Mouse (Mus musculus): ENCODE data around the gene Pmis2. TPM values are rescaled to one million over a fixed set of nuclear protein-coding genes. Genes with fewer than 3 reads are reported as not detected.
A peak's percentile ranks its signal among the peaks of the same experiment; 100 is the strongest.

Gene Pmis2
- polyA plus RNA-seq, 1 experiment from 2014 or later: not detected

DNA sequence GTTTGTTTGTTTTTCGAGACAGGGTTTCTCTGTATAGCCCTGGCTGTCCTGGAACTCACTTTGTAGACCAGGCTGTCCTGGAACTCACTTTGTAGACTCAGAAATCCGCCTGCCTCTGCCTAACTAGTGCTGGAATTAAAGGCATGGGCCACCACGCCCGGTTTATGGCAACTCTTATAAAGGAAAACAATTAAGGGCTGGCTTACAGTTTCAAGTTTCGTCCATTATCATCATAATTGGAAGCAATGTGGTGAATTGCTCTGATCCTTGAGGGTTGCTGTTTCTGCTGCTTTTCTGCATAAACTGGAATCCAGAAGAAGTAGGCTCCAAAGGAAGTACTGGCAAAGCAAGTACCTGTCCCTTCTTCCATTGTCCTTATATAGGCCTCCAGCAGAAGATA is 44.8 kb downstream of the Pmis2 start:
- H3K27me3 ChIP-seq (replicated peaks): no peaks in the 10 kb centered on the region
- no peak for ATAC-seq
- H3K9ac ChIP-seq: no peak overlapping the region
- no peak overlapping the region for H3K4me2 ChIP-seq (replicated peaks)
- H3K4me3 ChIP-seq (replicated peaks): no peak overlapping the region
- no peak overlapping the region for H3K27ac ChIP-seq
- WGBS: 84% methylated on average over 5 of the region's 5 CpGs
- H3K36me3 ChIP-seq: peaks cover 16% of the 10 kb centered on the region
- no peaks in the 10 kb centered on the region for H3K9me3 ChIP-seq
- H3K4me1 ChIP-seq (replicated peaks): peaks cover 7% of the 10 kb centered on the region; the same call in 1 of the 2 replicates

DNA sequence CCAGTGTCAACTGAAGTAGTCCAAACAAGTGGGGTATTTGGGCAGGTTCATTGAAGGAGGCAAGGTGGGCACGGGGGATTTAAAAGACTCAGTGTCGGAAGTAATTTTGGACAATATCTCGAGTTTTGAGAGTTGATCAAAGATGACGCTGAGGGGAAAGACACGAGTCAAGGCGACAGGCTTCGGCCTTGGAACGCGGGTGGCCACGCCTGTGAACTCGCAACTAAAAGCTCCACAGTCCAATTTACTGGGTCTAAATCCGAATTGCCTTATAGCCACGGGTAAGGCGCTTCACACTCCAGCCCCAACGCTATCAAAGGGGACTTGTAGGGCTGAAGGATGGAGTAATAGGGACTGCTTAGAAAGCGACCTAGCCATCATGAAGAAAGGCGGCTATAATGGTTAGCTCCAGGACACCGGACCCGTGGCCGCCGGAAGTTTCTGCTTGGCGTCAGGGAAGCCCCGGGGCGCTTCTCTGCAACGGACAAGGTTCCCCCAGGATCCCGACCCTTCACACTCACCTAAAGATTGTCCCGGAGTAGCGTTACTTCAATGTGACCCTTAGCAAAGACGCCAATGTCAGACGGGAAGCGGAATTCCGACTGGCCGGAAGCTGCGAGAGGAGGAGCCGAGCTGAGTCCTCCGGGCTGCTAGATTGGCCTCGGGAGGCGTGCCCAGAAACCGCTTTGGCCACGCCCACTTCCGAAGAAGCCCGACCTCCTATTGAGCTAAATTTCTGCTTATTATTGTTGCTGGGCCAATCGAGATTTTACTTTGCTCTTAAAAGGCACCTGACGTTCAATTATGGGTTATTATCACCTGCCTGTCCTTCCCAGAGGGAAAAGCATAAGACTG is 45.6 kb downstream of the Pmis2 start, which contains the start of gene Cox6b1:
Gene Cox6b1 (minus strand): TSS at position 622 of the 855 bp plus-strand sequence.
- Histone ChIP-seq H3K4me2 (replicated peaks) (peak within 1 kb of the TSS; percentile 62), H3K27ac (no peak within 1 kb of the TSS), H3K9ac (peak within 1 kb of the TSS; percentile 72), H3K4me3 (replicated peaks) (peak within 1 kb of the TSS; percentile 69), H3K36me3 (peaks cover 16% of the 10 kb centered on the region), H3K4me1 (replicated peaks) (peaks cover 7% of the 10 kb centered on the region; the same call in 1 of the 2 replicates), H3K27me3 (replicated peaks) (no peaks in the 10 kb centered on the region), H3K9me3 (no peaks in the 10 kb centered on the region)
- 2% methylated on average over 44 of the region's 44 CpGs for WGBS
- ATAC-seq: peak; percentile 98

Other genes with a start within 250 kb of the Pmis2 start
- 2.1 and 2.4 TPM in 2 replicates for gene Nfkbid, start 249.9 kb downstream of the Pmis2 start, polyA plus RNA-seq (2015; fragmentation: Nextera tagmentation; extraction: Ambion mirVana)
- gene Aplp1, start 226.1 kb downstream of the Pmis2 start, polyA plus RNA-seq (2015; fragmentation: Nextera tagmentation; extraction: Ambion mirVana): 39.0 and 40.8 TPM in 2 replicates
- 2.0 and 3.0 TPM in 2 replicates for gene Kirrel2, start 213.9 kb downstream of the Pmis2 start, polyA plus RNA-seq (2015; fragmentation: Nextera tagmentation; extraction: Ambion mirVana)
- 1.3 and 3.3 TPM in 2 replicates for gene Nphs1, start 213.3 kb downstream of the Pmis2 start, polyA plus RNA-seq (2015; fragmentation: Nextera tagmentation; extraction: Ambion mirVana)
- 5.0 and 5.2 TPM in 2 replicates for gene Prodh2, start 178.0 kb downstream of the Pmis2 start, polyA plus RNA-seq (2015; fragmentation: Nextera tagmentation; extraction: Ambion mirVana)
- gene Arhgap33, start 136.5 kb downstream of the Pmis2 start, polyA plus RNA-seq (2015; fragmentation: Nextera tagmentation; extraction: Ambion mirVana): 7.4 and 7.8 TPM in 2 replicates
- 37.8 and 41.5 TPM in 2 replicates for gene Hspb6, start 119.4 kb downstream of the Pmis2 start, polyA plus RNA-seq (2015; fragmentation: Nextera tagmentation; extraction: Ambion mirVana)
- 8.7 and 10.0 TPM in 2 replicates for gene Proser3, start 119.3 kb downstream of the Pmis2 start, polyA plus RNA-seq (2015; fragmentation: Nextera tagmentation; extraction: Ambion mirVana)
- gene Lin37, start 111.8 kb downstream of the Pmis2 start, polyA plus RNA-seq (2015; fragmentation: Nextera tagmentation; extraction: Ambion mirVana): 46.3 and 48.4 TPM in 2 replicates
- gene U2af1l4, start 108.3 kb downstream of the Pmis2 start, polyA plus RNA-seq (2015; fragmentation: Nextera tagmentation; extraction: Ambion mirVana): 73.4 and 76.6 TPM in 2 replicates
- gene Gm49396, start 108.3 kb downstream of the Pmis2 start, polyA plus RNA-seq (2015; fragmentation: Nextera tagmentation; extraction: Ambion mirVana): 9.0 and 10.3 TPM in 2 replicates
- gene Psenen, start 108.0 kb downstream of the Pmis2 start, polyA plus RNA-seq (2015; fragmentation: Nextera tagmentation; extraction: Ambion mirVana): 148 and 151 TPM in 2 replicates
- 2.2 and 2.9 TPM in 2 replicates for gene Igflr1, start 106.2 kb downstream of the Pmis2 start, polyA plus RNA-seq (2015; fragmentation: Nextera tagmentation; extraction: Ambion mirVana)
- gene Kmt2b, start 82.9 kb downstream of the Pmis2 start, polyA plus RNA-seq (2015; fragmentation: Nextera tagmentation; extraction: Ambion mirVana): 6.5 and 7.2 TPM in 2 replicates
- gene Zbtb32, start 72.7 kb downstream of the Pmis2 start, polyA plus RNA-seq (2015; fragmentation: Nextera tagmentation; extraction: Ambion mirVana): 0.87 and 1.6 TPM in 2 replicates
- 8.5 and 10.0 TPM in 2 replicates for gene Upk1a, start 58.8 kb downstream of the Pmis2 start, polyA plus RNA-seq (2015; fragmentation: Nextera tagmentation; extraction: Ambion mirVana)
- 1,191 and 1,300 TPM in 2 replicates for gene Cox6b1, start 45.5 kb downstream of the Pmis2 start, polyA plus RNA-seq (2015; fragmentation: Nextera tagmentation; extraction: Ambion mirVana)
- not detected in 2 replicates for gene Etv2, start 35.8 kb downstream of the Pmis2 start, polyA plus RNA-seq (2015; fragmentation: Nextera tagmentation; extraction: Ambion mirVana)
- gene Rbm42, start 21.3 kb downstream of the Pmis2 start, polyA plus RNA-seq (2015; fragmentation: Nextera tagmentation; extraction: Ambion mirVana): 102 and 107 TPM in 2 replicates
- 38.7 and 40.5 TPM in 2 replicates for gene Haus5, start 6.6 kb downstream of the Pmis2 start, polyA plus RNA-seq (2015; fragmentation: Nextera tagmentation; extraction: Ambion mirVana)
- gene 2200002J24Rik, start 27.3 kb upstream of the Pmis2 start, polyA plus RNA-seq (2015; fragmentation: Nextera tagmentation; extraction: Ambion mirVana): 3.2 and 4.7 TPM in 2 replicates
- 1.3 and 2.0 TPM in 2 replicates for gene Atp4a, start 40.6 kb upstream of the Pmis2 start, polyA plus RNA-seq (2015; fragmentation: Nextera tagmentation; extraction: Ambion mirVana)
- gene Tmem147, start 57.9 kb upstream of the Pmis2 start, polyA plus RNA-seq (2015; fragmentation: Nextera tagmentation; extraction: Ambion mirVana): 220 and 257 TPM in 2 replicates
- gene Gapdhs, start 72.1 kb upstream of the Pmis2 start, polyA plus RNA-seq (2015; fragmentation: Nextera tagmentation; extraction: Ambion mirVana): 0.10 and 0.33 TPM in 2 replicates
- gene Sbsn, start 79.9 kb upstream of the Pmis2 start, polyA plus RNA-seq (2015; fragmentation: Nextera tagmentation; extraction: Ambion mirVana): 1.4 TPM in 2 replicates
- 4.6 and 5.3 TPM in 2 replicates for gene Dmkn, start 92.2 kb upstream of the Pmis2 start, polyA plus RNA-seq (2015; fragmentation: Nextera tagmentation; extraction: Ambion mirVana)
- 1.9 and 2.8 TPM in 2 replicates for gene Krtdap, start 116.3 kb upstream of the Pmis2 start, polyA plus RNA-seq (2015; fragmentation: Nextera tagmentation; extraction: Ambion mirVana)
- gene Ffar2, start 152.2 kb upstream of the Pmis2 start, polyA plus RNA-seq (2015; fragmentation: Nextera tagmentation; extraction: Ambion mirVana): 10.9 and 15.5 TPM in 2 replicates
- gene Ffar3, start 184.6 kb upstream of the Pmis2 start, polyA plus RNA-seq (2015; fragmentation: Nextera tagmentation; extraction: Ambion mirVana): 0.54 and 0.83 TPM in 2 replicates
- 0.25 and 0.27 TPM in 2 replicates for gene Ffar1, start 190.0 kb upstream of the Pmis2 start, polyA plus RNA-seq (2015; fragmentation: Nextera tagmentation; extraction: Ambion mirVana)
- 0.38 and 0.59 TPM in 2 replicates for gene Cd22, start 208.7 kb upstream of the Pmis2 start, polyA plus RNA-seq (2015; fragmentation: Nextera tagmentation; extraction: Ambion mirVana)
- gene Mag, start 243.3 kb upstream of the Pmis2 start, polyA plus RNA-seq (2015; fragmentation: Nextera tagmentation; extraction: Ambion mirVana): 0.24 and 0.40 TPM in 2 replicates